Mouse (Mus musculus) stomach, embryonic 15.5 days (tissue): ENCODE data around the gene Xlr5a. TPM values are rescaled to one million over a fixed set of nuclear protein-coding genes. Genes with fewer than 3 reads are reported as not detected.
A peak's percentile ranks its signal among the peaks of the same experiment; 100 is the strongest.
"Not testable (repeated sequence)": the region's sequence is repeated elsewhere in the genome, so short reads cannot be mapped to it uniquely, and the experiment has no call there.

Source experiments
- ATAC-seq: fragments of 200-750 bp; cut with Nextera tagmentation; 2 replicates; pipeline ENCODE4 v1.8.0; 2017; ENCODE audit warnings: low read depth, moderate number of reproducible peaks, moderate TSS enrichment; ENCODE audit not compliant: insufficient read depth, low FRiP score
- H3K27ac ChIP-seq: fragments of 300-500 bp; sonication (generic); 2 replicates; pipeline ENCODE4 v1.5.1; 2015; ENCODE audit warnings: mild to moderate bottlenecking, inconsistent platforms
- H3K27me3 ChIP-seq: fragments of 300-500 bp; sonication (generic); replicated peaks from 2 replicates; pipeline ENCODE4 v1.6.1; 2015; ENCODE audit warnings: inconsistent platforms
- H3K36me3 ChIP-seq: fragments of 300-500 bp; sonication (generic); 2 replicates; pipeline ENCODE4 v1.6.1; 2015; ENCODE audit warnings: inconsistent platforms
- H3K4me1 ChIP-seq: fragments of 300-500 bp; sonication (generic); 2 replicates; pipeline ENCODE4 v1.6.1; 2015; ENCODE audit warnings: inconsistent platforms
- H3K4me2 ChIP-seq: fragments of 300-500 bp; sonication (generic); 2 replicates; pipeline ENCODE4 v1.6.1; 2015; ENCODE audit warnings: mild to moderate bottlenecking, inconsistent platforms
- H3K4me3 ChIP-seq: fragments of 300-500 bp; sonication (generic); replicated peaks from 2 replicates; pipeline ENCODE4 v1.5.1; 2015; ENCODE audit warnings: inconsistent platforms
- H3K9ac ChIP-seq: fragments of 300-500 bp; sonication (generic); 2 replicates; pipeline ENCODE4 v1.6.1; 2015; ENCODE audit warnings: inconsistent platforms
- H3K9me3 ChIP-seq: fragments of 300-500 bp; sonication (generic); 2 replicates; pipeline ENCODE4 v1.6.1; 2016; ENCODE audit warnings: inconsistent platforms
- WGBS: fragments of 180-500 bp; shearing (Covaris S2); methylation state at CpG from one replicate; pipeline ENCODE4 v1.1.7; 2015; 5-methylcytosine and 5-hydroxymethylcytosine counted together
- polyA plus RNA-seq: library from polyadenylated mRNA; unstranded; fragments of >200 nt; fragmentation: Nextera tagmentation; extraction: Ambion mirVana; gene quantifications from 2 replicates; pipeline ENCODE4 v1.2.1, GENCODE M21; 2015

Gene Xlr5a
- polyA plus RNA-seq, 1 experiment from 2014 or later = not detected

- not testable (repeated sequence) for H3K27ac ChIP-seq, H3K4me3 ChIP-seq, ATAC-seq, H3K4me2 ChIP-seq, H3K9me3 ChIP-seq, H3K27me3 ChIP-seq, H3K9ac ChIP-seq, H3K36me3 ChIP-seq, H3K4me1 ChIP-seq
- no CpG with 5 or more reads among the region's 7 CpGs for WGBS
These were observed 176.0 kb downstream of the Xlr5a start, which contains the start of gene Gm14685 for GRCm38 (mm10) chrX:73116747-73117146. Gene Gm14685, plus strand, starts transcription at chrX:73117047.

- H3K9ac ChIP-seq, ATAC-seq: not testable (repeated sequence)
These were observed 195.8 kb downstream of the Xlr5a start, which contains the start of gene Xlr3a for GRCm38 (mm10) chrX:73096941-73097508. Gene Xlr3a, minus strand, starts transcription at chrX:73097095.

DNA sequence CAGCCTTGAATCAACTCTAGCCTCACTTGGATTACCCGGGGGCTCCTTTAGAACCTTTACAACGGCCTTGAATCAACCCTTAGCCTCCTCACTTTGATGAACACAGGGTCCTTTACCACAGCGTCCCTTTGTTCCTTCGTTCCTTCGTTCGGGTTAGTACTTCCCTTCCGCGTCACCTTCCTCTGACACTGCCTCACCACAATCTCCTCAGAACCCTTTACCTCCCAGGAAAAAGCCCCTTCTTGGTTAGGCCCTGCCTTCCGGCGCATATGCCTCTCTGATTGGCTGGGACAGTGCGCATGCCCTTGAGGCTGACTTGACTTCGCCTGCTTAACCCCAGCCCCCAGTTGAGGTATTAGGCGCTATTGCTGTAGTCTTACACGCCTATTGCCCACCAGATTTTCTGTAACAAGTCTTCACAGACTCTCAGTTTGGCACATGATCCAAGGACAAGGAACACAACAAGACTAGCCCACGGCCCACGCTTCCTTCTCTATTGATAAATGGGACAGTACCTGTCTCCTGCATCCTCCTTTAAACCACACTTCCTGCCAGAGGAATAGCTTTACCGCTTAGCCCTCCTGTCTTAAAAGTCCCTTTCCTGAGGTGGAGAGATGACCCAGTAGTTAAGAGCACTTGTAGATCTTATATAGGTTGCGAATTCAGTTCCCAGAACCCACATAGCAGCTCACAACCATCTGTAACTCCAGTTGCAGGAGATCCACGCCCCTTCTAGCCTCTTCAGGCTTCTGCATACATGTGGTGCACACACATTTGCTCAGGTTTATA is 210.3 kb downstream of the Xlr5a start, which contains the start of gene Xlr4a:
Gene Xlr4a (minus strand): TSS at position 212 of the 789 bp plus-strand sequence.
- not testable (repeated sequence) for H3K27me3 ChIP-seq, H3K9me3 ChIP-seq, H3K4me1 ChIP-seq, ATAC-seq, H3K4me3 ChIP-seq, H3K9ac ChIP-seq, H3K36me3 ChIP-seq, H3K4me2 ChIP-seq, H3K27ac ChIP-seq
- WGBS = 80% methylated on average over 19 of the region's 19 CpGs

More at GRCm38 (mm10) chrX:73096941-73097508, 195.8 kb downstream of the Xlr5a start, which contains the start of gene Xlr3a:
- H3K27ac ChIP-seq, H3K36me3 ChIP-seq, H3K4me3 ChIP-seq, H3K9me3 ChIP-seq, H3K4me1 ChIP-seq, H3K4me2 ChIP-seq, H3K27me3 ChIP-seq: not testable (repeated sequence)
- WGBS = 68% methylated on average over 13 of the region's 13 CpGs

DNA sequence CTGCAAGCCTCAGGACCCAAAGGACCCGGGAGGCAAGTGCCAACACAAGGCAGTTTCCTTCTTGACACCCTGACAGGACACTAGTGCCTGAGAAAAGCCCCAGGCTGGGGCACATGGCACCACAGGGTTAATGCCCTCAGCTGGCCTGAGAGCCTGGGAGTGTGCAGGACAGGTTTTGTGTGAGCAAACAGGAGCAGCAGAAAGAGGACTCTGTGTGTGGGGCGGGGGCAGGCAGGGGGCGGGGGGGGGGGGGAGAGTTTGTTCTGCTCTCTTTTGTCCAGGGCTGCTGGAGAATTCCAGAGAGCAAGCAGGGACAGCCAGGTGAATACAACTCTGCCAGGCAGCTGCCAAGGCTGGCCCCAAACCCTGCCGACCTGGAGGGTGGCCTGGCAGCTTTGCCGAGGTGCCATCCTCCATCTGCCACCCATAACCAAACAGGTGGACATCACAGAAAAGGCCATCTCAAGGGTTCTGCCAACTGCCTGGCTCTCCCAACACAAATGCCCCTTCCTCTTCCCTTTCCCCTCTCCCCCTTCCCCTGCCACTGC is 225.9 kb downstream of the Xlr5a start:
- not testable (repeated sequence) for H3K4me1 ChIP-seq, H3K27ac ChIP-seq, H3K9ac ChIP-seq, H3K4me2 ChIP-seq, H3K27me3 ChIP-seq, H3K9me3 ChIP-seq, H3K4me3 ChIP-seq, H3K36me3 ChIP-seq
- 37% methylated on average over 2 of the region's 5 CpGs for WGBS
- peak; percentile 56; the same call in 1 of the 2 replicates for ATAC-seq

GRCm38 (mm10) chrX:73064415-73064793 is 228.4 kb downstream of the Xlr5a start, which contains the start of gene Pnma3:
Gene Pnma3, plus strand, starts transcription at chrX:73064787.
- H3K4me1 ChIP-seq = 0 out of 2 replicates have a peak, but pooled peaks cover 3% of the 10 kb centered on the region
- H3K4me3 ChIP-seq = no peak within 1 kb of the TSS
- no peak for ATAC-seq
- no peaks in the 10 kb centered on the region for H3K36me3 ChIP-seq
- H3K27ac ChIP-seq = no peak within 1 kb of the TSS
- peak within 1 kb of the TSS; percentile 39 for H3K4me2 ChIP-seq
- no peaks in the 10 kb centered on the region for H3K27me3 ChIP-seq
- no peaks in the 10 kb centered on the region for H3K9me3 ChIP-seq
- H3K9ac ChIP-seq = no peak within 1 kb of the TSS
- 30% methylated on average over 7 of the region's 7 CpGs for WGBS

DNA sequence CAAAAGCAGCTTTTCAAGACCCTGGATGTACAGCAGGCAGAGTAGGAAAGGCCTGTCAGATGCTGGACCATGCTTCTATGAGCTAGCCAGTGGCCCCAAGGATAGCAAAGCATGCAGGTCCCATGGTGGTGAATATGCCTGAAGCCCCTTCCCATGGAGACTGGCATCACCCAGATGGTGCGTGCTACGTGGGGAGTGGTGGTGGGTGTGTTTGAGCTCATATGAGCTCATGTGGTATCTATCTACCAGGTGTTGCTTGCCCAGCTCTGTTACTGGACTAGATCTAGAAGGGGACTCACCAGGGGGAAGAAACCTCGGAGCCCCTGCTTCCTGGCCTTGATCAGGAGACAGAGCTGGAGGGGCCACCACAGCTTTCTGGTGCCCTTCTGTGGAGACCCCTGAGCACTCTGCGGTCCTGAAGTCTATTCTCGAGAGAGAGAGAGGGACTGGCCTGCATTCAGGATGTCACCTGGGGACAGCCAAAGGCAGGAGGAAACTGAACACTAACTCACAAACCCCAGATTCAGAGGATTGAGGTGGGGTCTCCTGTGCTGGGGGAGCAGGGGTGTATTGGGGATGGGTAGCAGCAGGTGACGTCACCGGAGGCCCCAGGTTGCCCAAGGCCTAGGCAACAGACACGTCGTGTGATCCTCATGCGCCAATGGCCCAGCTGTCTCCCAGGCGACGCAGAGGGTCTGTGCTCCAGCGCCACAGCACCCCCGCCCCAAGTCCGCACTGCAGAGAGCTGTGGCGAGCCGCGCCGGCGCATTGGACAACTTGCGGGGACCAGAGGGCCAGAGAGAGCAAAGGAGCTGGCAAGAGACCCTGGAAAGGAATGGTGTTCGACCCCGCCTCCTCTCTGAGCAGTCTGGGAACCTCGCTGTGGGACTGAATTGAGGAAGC is 229.0 kb downstream of the Xlr5a start:
- no peak overlapping the region for H3K9ac ChIP-seq
- WGBS = 42% methylated on average over 23 of the region's 24 CpGs
- no peaks in the 10 kb centered on the region for H3K9me3 ChIP-seq
- H3K4me2 ChIP-seq = peak overlapping the region; percentile 39
- H3K27me3 ChIP-seq = no peaks in the 10 kb centered on the region
- no peak overlapping the region for H3K27ac ChIP-seq
- 0 out of 2 replicates have a peak, but pooled peaks have one; percentile 10 for ATAC-seq
- 0 out of 2 replicates have a peak, but pooled peaks cover 3% of the 10 kb centered on the region for H3K4me1 ChIP-seq
- no peaks in the 10 kb centered on the region for H3K36me3 ChIP-seq
- H3K4me3 ChIP-seq = no peak overlapping the region

- Histone ChIP-seq H3K9ac (no peak overlapping the region), H3K27ac (no peak overlapping the region), H3K9me3 (no peaks in the 10 kb centered on the region), H3K4me3 (no peak overlapping the region), H3K36me3 (no peaks in the 10 kb centered on the region), H3K4me1 (0 out of 2 replicates have a peak, but pooled peaks cover 3% of the 10 kb centered on the region), H3K4me2 (no peak overlapping the region), H3K27me3 (no peaks in the 10 kb centered on the region)
- no peak for ATAC-seq
- 40% methylated on average over 5 of the region's 5 CpGs for WGBS
These were observed 230.5 kb downstream of the Xlr5a start for GRCm38 (mm10) chrX:73062323-73062722.

- Histone ChIP-seq H3K36me3 (no peaks in the 10 kb centered on the region), H3K27me3 (no peaks in the 10 kb centered on the region), H3K4me3 (no peak overlapping the region), H3K9ac (no peak overlapping the region), H3K27ac (no peak overlapping the region), H3K4me1 (0 out of 2 replicates have a peak, but pooled peaks cover 3% of the 10 kb centered on the region), H3K4me2 (no peak overlapping the region), H3K9me3 (no peaks in the 10 kb centered on the region)
- WGBS = 79% methylated on average over 1 of the region's 1 CpGs
- no peak for ATAC-seq
These were observed 231.2 kb downstream of the Xlr5a start for GRCm38 (mm10) chrX:73061528-73061927.

Other genes with a start within 250 kb of the Xlr5a start
- gene Pnma3, start 228.2 kb downstream of the Xlr5a start, polyA plus RNA-seq = 0.13 and 0.21 TPM in 2 replicates
- 1.9 and 2.1 TPM in 2 replicates for gene Xlr4a, start 210.5 kb downstream of the Xlr5a start, polyA plus RNA-seq
- 5.8 and 9.2 TPM in 2 replicates for gene Xlr3a, start 195.9 kb downstream of the Xlr5a start, polyA plus RNA-seq
- 0.04 and 0.15 TPM in 2 replicates for gene Gm14685, start 175.9 kb downstream of the Xlr5a start, polyA plus RNA-seq
- gene Xlr5b, start 144.2 kb downstream of the Xlr5a start, polyA plus RNA-seq = 0.15 TPM in 1 of 2 replicates, not detected in the other
- 0.12 TPM in 1 of 2 replicates, not detected in the other for gene DXBay18, start 143.5 kb downstream of the Xlr5a start, polyA plus RNA-seq
- gene Spin2d, start 116.0 kb downstream of the Xlr5a start, polyA plus RNA-seq = not detected in 2 replicates
- 12.4 and 13.5 TPM in 2 replicates for gene Xlr3b, start 100.8 kb downstream of the Xlr5a start, polyA plus RNA-seq
- 1.1 and 1.6 TPM in 2 replicates for gene Xlr4b, start 78.6 kb downstream of the Xlr5a start, polyA plus RNA-seq
- 16.8 and 17.5 TPM in 2 replicates for gene F8a, start 64.7 kb downstream of the Xlr5a start, polyA plus RNA-seq
- 0.30 and 0.81 TPM in 2 replicates for gene Xlr4c, start 49.8 kb downstream of the Xlr5a start, polyA plus RNA-seq
- not detected in 2 replicates for gene Xlr3c, start 27.6 kb downstream of the Xlr5a start, polyA plus RNA-seq
- gene Xlr5c, start within 50 bp of the Xlr5a start, polyA plus RNA-seq = not detected in 2 replicates
- not detected in 2 replicates for gene Gm45015, start 43.9 kb upstream of the Xlr5a start, polyA plus RNA-seq
- gene Zfp275, start 49.6 kb upstream of the Xlr5a start, polyA plus RNA-seq = 11.2 and 11.8 TPM in 2 replicates
- not detected in 2 replicates for gene Gm18336, start 105.8 kb upstream of the Xlr5a start, polyA plus RNA-seq
- gene Zfp92, start 118.1 kb upstream of the Xlr5a start, polyA plus RNA-seq = 0.21 and 0.40 TPM in 2 replicates
- gene Trex2, start 142.4 kb upstream of the Xlr5a start, polyA plus RNA-seq = 1.2 and 3.9 TPM in 2 replicates
- gene Haus7, start 166.1 kb upstream of the Xlr5a start, polyA plus RNA-seq = 54.1 and 58.7 TPM in 2 replicates
- gene Bgn, start 190.6 kb upstream of the Xlr5a start, polyA plus RNA-seq = 64.8 and 75.2 TPM in 2 replicates
- 0.19 and 0.31 TPM in 2 replicates for gene Atp2b3, start 210.1 kb upstream of the Xlr5a start, polyA plus RNA-seq